Mouse (Mus musculus): ENCODE measurements around the gene Cdyl. TPM values are rescaled to one million over a fixed set of nuclear protein-coding genes. Genes with fewer than 3 reads are reported as not detected.

Cdyl gene
- 10 to 100 TPM in 1 of 2 experiments, 1 to 10 TPM in 1; 8.8 to 17.6 TPM for total RNA-seq (2021)
- long read RNA-seq, experiment 1, transcript Cdyl-202 (7 exons, 3,575 nt), result major isoform, 11 of 17 reads
- long read RNA-seq, experiment 1, partial matches to known transcripts, result 2 of 17 reads
- long read RNA-seq, experiment 1, other reads (novel, unspliced or antisense), result 4 of 17 reads
- long read RNA-seq, experiment 2, transcript Cdyl-202 (7 exons, 3,575 nt), result major isoform, 12 of 16 reads
- long read RNA-seq, experiment 2, partial matches to known transcripts, result 0 of 16 reads
- long read RNA-seq, experiment 2, other reads (novel, unspliced or antisense), result 4 of 16 reads

- DNase-seq, result no peak
These were observed at the start of gene Cdyl for GRCm38 (mm10) chr13:35659406-35659985. Gene Cdyl (plus strand): TSS chr13:35659833.

DNA sequence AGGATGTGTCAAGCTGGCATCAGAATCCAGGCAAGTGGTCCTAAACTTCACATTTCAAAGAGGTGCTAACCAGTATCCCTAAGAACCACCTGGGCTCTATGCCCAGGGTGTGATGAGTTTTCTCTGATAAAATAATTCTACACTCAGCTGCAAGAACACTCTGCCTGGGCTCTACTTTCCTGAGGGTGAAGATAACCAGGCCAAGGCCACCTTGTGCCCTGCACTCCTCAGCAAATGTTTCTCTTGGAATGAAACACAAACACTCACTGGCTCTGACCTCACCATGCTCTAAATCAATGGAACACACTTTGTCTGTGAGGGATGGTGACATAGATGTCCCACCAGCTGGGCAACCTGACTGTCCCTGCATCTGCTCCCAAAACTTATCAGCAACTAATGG lies 48.9 kb upstream of the Cdyl start:
- no peak for DNase-seq

- DNase-seq, result no peak
These were observed 47.1 kb upstream of the Cdyl start for GRCm38 (mm10) chr13:35612506-35612905.

DNA sequence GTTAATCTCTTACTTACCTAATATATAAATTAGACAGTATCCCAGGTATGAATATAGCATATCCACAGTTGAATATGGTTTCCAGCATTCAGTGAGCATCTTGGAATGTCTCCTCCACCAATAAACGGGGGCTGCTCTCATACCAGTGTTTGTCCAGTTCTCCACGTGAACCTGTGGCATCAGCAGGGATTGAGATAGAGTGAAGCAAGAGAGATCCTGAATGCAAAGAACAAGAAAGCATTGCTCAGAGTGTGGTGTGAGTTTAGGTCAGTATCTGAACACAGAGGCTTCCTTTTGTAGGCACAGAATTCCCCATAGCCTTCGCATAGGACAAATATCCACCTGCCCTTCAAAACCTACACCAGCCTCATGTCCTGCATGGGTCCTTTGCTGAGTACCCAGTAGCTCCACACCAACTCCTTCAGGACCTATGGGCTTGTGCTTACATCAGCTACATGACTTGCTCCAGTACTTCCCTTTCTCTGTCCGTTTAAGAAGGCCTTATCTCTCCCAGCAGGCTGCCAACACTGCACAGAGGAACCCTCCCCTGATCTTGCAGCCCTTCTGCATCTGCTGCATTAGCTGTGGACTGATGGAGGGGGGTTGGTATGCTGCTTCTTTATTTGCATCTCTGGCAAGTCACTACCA lies 44.7 kb upstream of the Cdyl start:
- no peak for DNase-seq

- DNase-seq, result no peak
These were observed 43.0 kb upstream of the Cdyl start for GRCm38 (mm10) chr13:35616524-35617099.

DNA sequence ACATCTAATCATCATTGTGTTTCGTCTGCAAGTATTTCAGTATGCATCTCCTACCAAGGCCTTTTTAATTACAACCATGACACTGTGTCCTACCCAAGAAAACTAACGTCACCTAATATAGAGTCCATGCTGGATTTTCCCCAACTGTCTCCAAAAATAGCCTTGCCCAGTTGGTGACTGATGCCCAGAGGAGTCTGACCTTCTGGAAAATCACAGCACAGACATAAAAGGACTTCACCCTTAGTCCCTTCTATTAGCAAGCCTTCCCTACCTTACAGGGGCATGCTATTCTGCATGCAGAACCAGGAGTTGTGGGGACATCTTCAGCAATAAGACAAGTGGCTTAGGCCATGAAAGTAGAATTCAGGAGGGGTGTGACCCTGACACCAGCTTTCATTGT lies 40.3 kb upstream of the Cdyl start:
- no peak for DNase-seq

- DNase-seq, result no peak
These were observed 38.9 kb upstream of the Cdyl start for GRCm38 (mm10) chr13:35620756-35621155.

GRCm38 (mm10) chr13:35624831-35625230 lies 34.8 kb upstream of the Cdyl start:
- no peak for DNase-seq

GRCm38 (mm10) chr13:35625556-35625955 lies 34.1 kb upstream of the Cdyl start:
- DNase-seq, result no peak

- no peak for DNase-seq
These were observed 32.3 kb upstream of the Cdyl start for GRCm38 (mm10) chr13:35627319-35627718.

DNA sequence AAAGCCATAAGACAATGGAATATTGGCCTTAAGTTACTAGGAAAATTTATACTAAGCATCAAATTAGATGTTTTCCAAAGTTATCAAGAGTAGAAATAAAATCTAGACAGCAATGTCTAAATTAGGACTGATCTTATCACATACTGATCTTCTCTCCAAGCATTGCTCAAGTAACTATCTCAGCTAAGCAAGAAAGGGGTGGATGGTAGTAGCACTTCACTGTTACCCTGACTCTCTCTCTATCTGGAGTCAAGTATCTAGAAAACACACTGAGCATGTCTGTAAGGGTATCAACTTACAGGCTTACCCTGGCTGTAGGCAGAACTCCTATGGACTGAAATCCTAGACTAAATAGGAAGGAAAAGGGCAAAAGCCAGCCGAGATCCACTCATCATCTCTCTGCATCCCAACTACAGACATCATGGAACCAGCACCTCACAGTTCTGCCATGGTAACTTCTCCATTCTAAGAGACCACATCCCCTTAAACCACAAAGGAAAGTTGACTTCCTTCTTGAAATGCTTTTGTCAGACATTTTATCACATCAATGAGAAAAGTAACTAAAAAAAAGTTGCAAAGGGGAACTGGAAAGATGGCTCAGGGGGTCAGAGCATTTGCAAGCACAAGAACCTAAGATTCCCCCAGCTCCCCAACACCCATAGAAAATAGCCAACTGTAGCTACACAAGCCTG lies 12.4 kb upstream of the Cdyl start:
- DNase-seq, result no peak

DNA sequence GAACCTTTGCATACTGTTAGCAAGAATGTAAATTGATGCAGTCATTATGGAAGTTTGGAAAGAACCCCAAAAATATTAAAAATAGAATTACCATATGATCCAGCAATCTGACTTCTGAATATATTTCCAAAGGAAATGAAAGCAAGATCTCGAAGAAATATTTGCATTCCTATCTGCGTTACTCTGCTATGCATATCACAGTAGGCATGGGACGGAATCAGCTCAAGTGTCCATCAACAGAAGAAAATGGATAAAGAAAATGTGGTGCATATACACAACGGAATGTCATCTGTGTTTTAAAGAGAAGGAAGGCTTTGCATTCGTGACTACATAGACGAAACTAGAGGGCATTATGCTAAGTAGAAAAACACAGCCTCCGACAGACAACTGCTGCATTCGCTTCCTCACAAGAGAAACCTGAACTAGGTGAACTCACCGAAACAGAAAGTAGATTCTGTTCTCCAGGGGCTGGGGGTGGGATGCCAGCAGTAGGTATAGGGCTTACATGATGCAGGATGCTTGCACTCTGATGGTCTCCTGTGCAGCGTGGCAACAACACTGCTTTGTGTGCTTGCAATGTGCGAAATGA lies 9.3 kb upstream of the Cdyl start:
- DNase-seq, result no peak

DNA sequence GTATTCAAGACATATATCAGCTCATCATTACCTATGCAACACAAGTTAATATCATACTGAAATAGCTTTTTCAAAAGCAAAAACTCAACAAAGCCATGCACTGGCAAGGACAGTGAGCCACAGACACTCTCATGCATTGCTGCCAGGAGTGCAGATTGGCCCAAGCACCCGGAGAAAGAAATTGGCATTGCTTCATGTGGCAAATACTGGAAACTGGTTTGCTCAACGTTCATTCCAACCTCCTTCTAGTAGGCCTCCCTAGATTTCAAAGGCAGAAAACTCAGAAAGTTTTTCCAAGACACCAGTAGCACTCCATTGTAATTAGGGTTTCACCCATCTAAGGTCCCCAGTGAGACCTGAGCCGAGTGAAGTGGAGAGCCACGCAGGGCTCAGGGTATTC lies 6.8 kb upstream of the Cdyl start:
- no peak for DNase-seq

DNA sequence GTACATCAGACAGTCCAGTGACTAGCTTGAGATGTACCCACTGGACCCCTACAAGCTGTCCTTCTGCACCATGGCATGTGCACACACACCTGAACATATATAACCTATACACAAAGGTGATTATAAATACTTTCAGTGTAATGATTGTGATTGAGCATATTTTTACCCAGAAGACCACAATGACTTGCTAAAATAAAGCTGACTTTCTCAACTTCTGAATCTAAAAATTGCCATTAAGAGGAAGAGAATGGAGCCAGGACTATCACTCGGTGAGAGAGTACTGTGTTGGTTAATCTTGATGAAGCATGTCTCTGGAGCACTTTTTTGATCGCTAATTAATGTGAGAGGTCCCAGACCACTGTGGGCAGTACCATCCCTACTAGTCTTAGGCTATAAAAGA lies 2.8 kb upstream of the Cdyl start:
- DNase-seq, result no peak

DNA sequence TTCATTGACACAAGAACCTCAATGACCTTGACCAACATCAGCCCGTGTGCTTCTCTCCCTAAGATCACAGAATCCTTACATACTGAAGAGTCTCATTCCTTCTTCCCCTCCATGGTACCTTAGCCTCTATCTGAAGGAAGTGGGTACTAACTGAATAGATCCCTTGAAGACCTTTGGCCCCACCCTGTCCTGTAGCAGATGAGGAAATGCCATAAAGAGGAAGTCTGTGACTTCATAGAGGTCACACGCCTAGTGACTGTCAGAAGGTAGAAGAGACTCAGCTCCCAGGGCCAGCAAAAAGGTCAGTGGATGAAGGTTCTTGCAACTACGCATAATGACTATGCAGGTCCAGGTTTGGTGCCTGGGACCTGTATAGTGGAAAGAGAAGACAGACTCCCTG lies 5.8 kb downstream of the Cdyl start:
- no peak for DNase-seq

DNA sequence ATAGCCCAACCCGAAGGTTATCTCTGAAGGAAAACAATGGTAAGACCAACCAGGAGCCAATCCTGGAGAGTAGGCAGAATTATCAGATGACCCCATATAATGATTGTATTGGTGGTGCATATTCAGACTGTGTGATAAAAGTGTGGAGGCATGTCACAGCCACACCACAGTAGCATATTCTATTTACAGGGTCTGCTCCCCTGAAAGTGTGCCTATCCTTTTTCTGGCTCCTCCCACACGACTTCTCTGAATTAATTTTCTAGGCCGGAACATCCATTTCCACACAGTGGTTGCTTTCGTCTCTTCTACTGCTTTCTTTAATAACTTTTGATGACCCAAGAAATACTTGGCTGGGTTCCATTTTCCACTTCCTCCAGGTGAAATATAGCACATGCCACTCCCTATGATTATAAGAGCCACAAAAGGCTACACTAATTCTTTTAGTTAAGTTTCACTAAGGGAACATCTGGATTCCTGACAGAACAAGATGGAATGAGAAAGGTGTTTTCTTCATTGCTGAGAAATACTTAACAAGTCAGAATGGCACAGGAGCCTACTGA lies 10.4 kb downstream of the Cdyl start:
- DNase-seq, result no peak

GRCm38 (mm10) chr13:35670875-35671274 lies 11.2 kb downstream of the Cdyl start:
- no peak for DNase-seq

DNA sequence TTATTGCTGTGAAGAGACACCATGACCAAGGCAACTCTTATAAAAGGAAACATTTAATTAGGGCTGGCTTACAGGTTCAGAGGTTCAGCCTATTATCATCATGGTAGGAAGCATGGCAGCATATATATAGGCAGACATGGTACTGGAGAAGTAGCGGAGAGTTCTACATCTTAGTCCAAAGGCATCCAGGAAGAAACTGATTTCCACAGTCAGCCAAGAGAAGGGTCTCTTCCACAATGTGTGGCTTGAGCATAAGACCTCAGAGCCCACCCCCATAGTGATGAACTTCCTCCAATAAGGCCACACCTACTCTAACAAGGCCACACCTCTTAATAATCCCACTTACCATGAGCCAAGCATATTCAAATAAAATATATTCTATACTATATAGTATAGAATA lies 17.3 kb downstream of the Cdyl start:
- DNase-seq, result no peak

DNA sequence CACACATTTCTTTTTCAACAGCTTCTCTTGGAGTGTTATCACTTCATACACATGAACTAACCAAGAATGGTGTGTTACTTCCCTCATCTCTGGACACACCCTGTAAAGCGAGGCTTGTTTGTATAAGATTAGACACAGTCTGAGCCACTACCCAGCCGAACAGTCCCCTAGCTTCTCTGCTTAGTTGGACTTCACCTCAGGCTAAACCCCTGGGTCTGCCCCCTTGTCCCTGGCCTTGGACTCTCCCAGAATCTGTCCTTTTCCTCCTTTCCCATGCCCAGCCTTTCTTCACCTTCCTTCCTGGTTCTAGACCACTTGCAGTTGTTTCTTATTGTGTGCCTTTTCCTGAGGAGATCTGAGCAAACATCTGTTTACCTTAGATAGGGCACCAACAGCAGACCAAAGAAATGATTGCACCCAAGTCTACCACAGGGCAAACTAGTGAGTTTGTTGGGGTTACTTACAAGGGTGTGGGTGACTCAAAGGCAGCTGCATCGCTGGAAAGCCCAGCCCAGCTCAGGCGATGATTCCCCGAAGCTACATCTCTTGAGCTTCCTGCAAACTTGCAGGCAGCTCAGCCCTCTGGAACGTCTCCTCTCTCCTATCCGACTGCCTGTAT lies 17.9 kb downstream of the Cdyl start:
- DNase-seq, result no peak

DNA sequence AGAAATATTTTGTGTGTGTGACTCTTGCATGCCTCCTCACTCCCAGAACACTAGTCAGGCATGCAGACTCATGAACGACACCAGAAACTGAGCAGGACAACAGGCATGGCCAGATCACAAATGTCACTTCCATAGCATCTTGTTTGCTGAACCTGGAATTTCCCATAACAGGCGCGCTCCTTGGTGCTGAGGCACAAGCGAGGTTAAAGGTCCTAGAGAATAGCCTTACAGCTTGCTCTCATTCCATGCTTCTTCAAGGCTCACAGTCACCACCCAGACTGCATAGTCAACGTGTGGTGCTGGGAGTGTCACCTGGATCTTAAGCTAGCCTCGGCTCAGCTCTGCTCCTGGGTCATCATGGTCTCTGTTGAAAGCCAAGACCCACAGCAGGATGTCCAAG lies 19.1 kb downstream of the Cdyl start:
- DNase-seq, result no peak

- no peak for DNase-seq
These were observed 21.7 kb downstream of the Cdyl start for GRCm38 (mm10) chr13:35681361-35681760.

DNA sequence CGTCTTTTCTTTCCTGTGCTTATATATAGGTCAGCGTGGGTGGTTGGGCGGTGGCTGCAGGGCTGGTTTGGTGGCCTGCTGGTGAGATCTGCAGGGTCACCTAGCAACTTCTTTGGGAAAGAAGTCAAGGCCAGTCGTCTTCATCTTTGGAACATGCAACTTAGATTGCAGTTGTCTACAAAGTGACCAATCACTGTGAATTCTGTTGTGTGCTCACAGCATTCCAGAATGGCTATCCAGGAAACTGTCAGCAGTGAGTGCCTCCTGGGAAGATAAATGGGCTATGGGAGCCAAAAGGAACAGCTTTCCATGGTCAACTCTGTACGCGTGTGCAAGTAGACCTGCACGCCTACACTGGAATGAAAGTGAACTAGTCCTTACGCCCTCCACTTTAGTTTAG lies 26.6 kb downstream of the Cdyl start:
- no peak for DNase-seq
